Comparison of ENCODE assay signal across 5 mouse cellular contexts in the genomic region with DNA sequence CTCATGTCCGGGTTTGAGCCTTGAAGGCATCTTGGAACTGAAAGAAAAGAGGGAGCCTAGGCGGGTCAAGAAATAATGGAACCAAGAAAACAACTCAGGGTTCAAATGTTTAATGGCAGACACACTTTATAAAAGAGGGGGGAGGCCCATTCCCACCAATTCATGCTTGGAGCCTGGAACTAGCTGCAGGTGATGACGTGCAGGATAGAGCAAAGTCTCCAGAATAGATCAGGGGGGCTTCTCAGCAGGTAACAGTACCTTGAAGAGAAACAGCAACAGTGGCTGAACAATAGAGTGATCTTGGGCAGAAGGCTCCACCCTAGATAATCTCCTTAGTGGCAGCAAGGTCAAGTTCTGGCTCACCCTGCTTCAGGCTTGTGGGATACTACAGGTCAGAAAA.
DNase-seq lines count a peak whose midpoint lies in the region; ATAC-seq and TF ChIP-seq lines count a peak whose summit lies in the region.
"Not testable (repeated sequence)": the region's sequence is repeated elsewhere in the genome, so short reads cannot be mapped to it uniquely, and the experiment has no call there.

No protein-coding gene starts in this region.

- H3K4me2 ChIP-seq in liver, postnatal 0 days (ENCODE audit: low read depth, low read length), result not testable (repeated sequence)

- H3K27ac ChIP-seq in liver, postnatal 0 days (ENCODE audit: low read depth), result not testable (repeated sequence)

- H3K9ac ChIP-seq in liver, postnatal 0 days (replicated peaks), result not testable (repeated sequence)

- WGBS in liver, postnatal 0 days (ENCODE audit: insufficient replicate concordance), result 46% methylated on average over 1 of the region's 3 CpGs

- not testable (repeated sequence) for H3K27me3 ChIP-seq in liver, postnatal 0 days (ENCODE audit: insufficient read depth, low read length)

- H3K36me3 ChIP-seq in liver, postnatal 0 days (replicated peaks; ENCODE audit: insufficient read depth, low read length), result not testable (repeated sequence)

- ATAC-seq in liver, postnatal 0 days, result not testable (repeated sequence)

- DNase-seq in ES-CJ7 (ENCODE audit: low read depth, low spot score), result peak; percentile 2
- peak; percentile 0 for DNase-seq in gastrocnemius, postnatal 10 days
- peak; percentile 2 for DNase-seq in kidney, adult 18-20 months
- peak; percentile 1 for DNase-seq in liver, postnatal 0 days
- peak; percentile 1 for DNase-seq in ovary, adult 18-20 months (ENCODE audit: low spot score)

- H3K4me3 ChIP-seq in liver, postnatal 0 days (ENCODE audit: low read depth, low read length), result not testable (repeated sequence)

- TF ChIP-seq EP300 in liver, postnatal 0 days (IDR thresholded peaks at IDR 0.05; ENCODE audit: low read depth), result not testable (repeated sequence)

- not testable (repeated sequence) for H3K9me3 ChIP-seq in liver, postnatal 0 days (ENCODE audit: low read length)

- not testable (repeated sequence) for H3K4me1 ChIP-seq in liver, postnatal 0 days (ENCODE audit: insufficient read depth)

- TF ChIP-seq CTCF in liver, postnatal 0 days (IDR thresholded peaks at IDR 0.05; ENCODE audit: low read depth), result not testable (repeated sequence)
